Mouse (Mus musculus): Measurements from ENCODE around the gene Pianp. TPM values are rescaled to one million over a fixed set of nuclear protein-coding genes. Genes with fewer than 3 reads are reported as not detected.
"Not testable (repeated sequence)": the region's sequence is repeated elsewhere in the genome, so short reads cannot be mapped to it uniquely, and the experiment has no call there.

The Pianp gene
- polyA plus RNA-seq, 1 experiment from 2014 or later, result 47.8 TPM

DNA sequence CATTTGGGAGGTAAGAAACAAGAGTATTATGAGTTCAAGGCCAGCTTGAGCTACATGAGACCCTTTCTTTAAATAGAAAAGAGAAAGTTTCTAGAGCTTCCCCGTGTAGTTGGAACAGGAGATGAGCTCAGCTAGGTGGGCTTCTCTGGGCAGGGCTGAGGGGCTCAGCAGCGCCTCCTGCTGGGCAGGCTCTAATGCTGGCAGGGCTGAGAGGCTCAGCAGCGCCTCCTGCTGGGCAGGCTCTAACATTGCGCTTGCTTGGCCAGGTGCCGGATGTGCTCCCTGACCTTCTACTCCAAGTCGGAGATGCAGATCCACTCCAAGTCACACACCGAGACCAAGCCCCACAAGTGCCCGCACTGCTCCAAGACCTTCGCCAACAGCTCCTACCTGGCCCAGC lies 34.0 kb downstream of the Pianp start:
- H3K27ac ChIP-seq; H3K9ac ChIP-seq; ATAC-seq (ENCODE audit: low FRiP score); H3K4me3 ChIP-seq (replicated peaks; ENCODE audit: low read length); H3K4me1 ChIP-seq (replicated peaks; ENCODE audit: control insufficient read depth, insufficient read depth, low read length); H3K4me2 ChIP-seq (replicated peaks); H3K27me3 ChIP-seq (ENCODE audit: control insufficient read depth, insufficient read depth, low read length); H3K9me3 ChIP-seq (ENCODE audit: control insufficient read depth, low read length): not testable (repeated sequence)
- WGBS, result 26% methylated on average over 6 of the region's 9 CpGs
- H3K36me3 ChIP-seq (replicated peaks; ENCODE audit: control insufficient read depth, insufficient read depth), result peaks cover 81% of the 10 kb centered on the region
- peak; percentile 36 for DNase-seq (ENCODE audit: low spot score)

DNA sequence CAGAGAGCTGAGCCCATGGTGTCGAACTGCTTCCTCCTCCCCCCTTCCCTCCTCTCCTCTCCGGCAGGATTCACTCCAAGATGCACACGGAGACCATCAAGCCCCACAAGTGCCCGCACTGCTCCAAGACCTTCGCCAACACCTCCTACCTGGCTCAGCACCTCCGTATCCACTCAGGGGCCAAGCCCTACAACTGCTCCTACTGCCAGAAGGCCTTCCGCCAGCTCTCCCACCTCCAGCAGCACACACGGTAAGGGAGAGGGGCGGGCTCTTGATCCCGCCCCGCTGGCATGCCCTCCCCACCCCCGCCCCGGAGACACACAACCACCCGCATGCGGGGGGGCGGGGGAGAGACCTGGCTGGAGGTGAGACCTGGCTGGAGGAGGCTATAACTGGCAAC lies 35.1 kb downstream of the Pianp start:
- no peaks in the 10 kb centered on the region for H3K9me3 ChIP-seq (ENCODE audit: control insufficient read depth, low read length)
- DNase-seq (ENCODE audit: low spot score) (no peak), ATAC-seq (ENCODE audit: low FRiP score) (peak; percentile 43; the same call in 1 of the 2 replicates)
- H3K4me1 ChIP-seq (replicated peaks; ENCODE audit: control insufficient read depth, insufficient read depth, low read length), result no peaks in the 10 kb centered on the region
- no peak overlapping the region for H3K4me2 ChIP-seq (replicated peaks)
- H3K27ac ChIP-seq, result no peak overlapping the region
- H3K9ac ChIP-seq, result no peak overlapping the region
- H3K4me3 ChIP-seq (replicated peaks; ENCODE audit: low read length), result no peak overlapping the region
- 91% methylated on average over 16 of the region's 16 CpGs for WGBS
- H3K27me3 ChIP-seq (ENCODE audit: control insufficient read depth, insufficient read depth, low read length), result no peaks in the 10 kb centered on the region
- H3K36me3 ChIP-seq (replicated peaks; ENCODE audit: control insufficient read depth, insufficient read depth), result peaks cover 80% of the 10 kb centered on the region

DNA sequence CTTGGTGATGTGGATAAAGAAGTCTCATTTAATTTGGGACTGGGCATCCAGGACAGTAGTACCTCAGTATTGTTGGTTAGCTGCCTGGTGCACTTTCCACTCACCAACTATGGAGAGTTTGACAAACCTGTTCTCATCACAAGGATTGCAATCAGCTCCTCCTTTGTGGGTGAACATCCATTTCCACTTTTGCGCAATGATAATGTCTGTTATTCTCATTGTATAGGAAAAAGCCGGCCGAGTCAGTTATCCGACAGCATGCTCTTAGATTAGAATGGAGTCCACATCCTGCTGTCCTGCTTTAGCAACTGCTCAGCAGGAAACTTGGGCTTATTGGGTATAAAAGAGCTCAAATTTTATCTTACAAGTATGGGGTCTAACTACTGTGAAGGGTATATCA lies 42.2 kb downstream of the Pianp start:
- Histone ChIP-seq H3K4me1 (replicated peaks; ENCODE audit: control insufficient read depth, insufficient read depth, low read length) (peaks cover 10% of the 10 kb centered on the region; the same call in 1 of the 2 replicates), H3K36me3 (replicated peaks; ENCODE audit: control insufficient read depth, insufficient read depth) (peaks cover 47% of the 10 kb centered on the region), H3K27me3 (ENCODE audit: control insufficient read depth, insufficient read depth, low read length) (no peaks in the 10 kb centered on the region), H3K27ac (peak overlapping the region; percentile 60; the same call in 1 of the 2 replicates), H3K4me2 (replicated peaks) (peak overlapping the region; percentile 85), H3K9me3 (ENCODE audit: control insufficient read depth, low read length) (no peaks in the 10 kb centered on the region), H3K4me3 (replicated peaks; ENCODE audit: low read length) (no peak overlapping the region), H3K9ac (no peak overlapping the region)
- DNase-seq (ENCODE audit: low spot score) (no peak), ATAC-seq (ENCODE audit: low FRiP score) (no peak)
- WGBS, result 92% methylated on average over 4 of the region's 4 CpGs

DNA sequence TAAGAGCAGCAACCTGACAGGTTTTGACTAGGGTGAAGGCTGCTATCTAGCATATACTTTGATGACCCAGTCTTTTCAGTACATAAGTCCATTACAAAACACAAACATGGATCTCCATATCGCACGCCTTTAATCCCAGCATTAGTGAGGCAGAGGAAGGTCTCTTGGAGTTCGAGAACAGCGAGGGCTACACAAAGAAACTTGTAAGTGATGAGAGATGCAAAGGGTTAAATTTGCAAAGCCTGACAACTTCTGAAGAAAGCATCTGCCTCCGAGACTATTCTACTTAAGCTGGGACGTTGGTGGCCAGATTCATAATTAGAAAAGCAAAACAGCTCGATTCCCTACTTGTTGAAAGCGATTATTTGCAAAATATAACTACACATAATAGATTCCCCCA lies 42.6 kb downstream of the Pianp start:
- Histone ChIP-seq H3K9me3 (ENCODE audit: control insufficient read depth, low read length) (no peaks in the 10 kb centered on the region), H3K27me3 (ENCODE audit: control insufficient read depth, insufficient read depth, low read length) (no peaks in the 10 kb centered on the region), H3K36me3 (replicated peaks; ENCODE audit: control insufficient read depth, insufficient read depth) (peaks cover 47% of the 10 kb centered on the region), H3K4me1 (replicated peaks; ENCODE audit: control insufficient read depth, insufficient read depth, low read length) (peaks cover 10% of the 10 kb centered on the region; the same call in 1 of the 2 replicates), H3K27ac (peak overlapping the region; percentile 60; the same call in 1 of the 2 replicates), H3K9ac (peak overlapping the region; percentile 48), H3K4me2 (replicated peaks) (peak overlapping the region; percentile 85), H3K4me3 (replicated peaks; ENCODE audit: low read length) (peak overlapping the region; percentile 69)
- ATAC-seq (ENCODE audit: low FRiP score) (peak; percentile 40), DNase-seq (ENCODE audit: low spot score) (no peak)
- WGBS, result 6% methylated on average over 8 of the region's 8 CpGs

DNA sequence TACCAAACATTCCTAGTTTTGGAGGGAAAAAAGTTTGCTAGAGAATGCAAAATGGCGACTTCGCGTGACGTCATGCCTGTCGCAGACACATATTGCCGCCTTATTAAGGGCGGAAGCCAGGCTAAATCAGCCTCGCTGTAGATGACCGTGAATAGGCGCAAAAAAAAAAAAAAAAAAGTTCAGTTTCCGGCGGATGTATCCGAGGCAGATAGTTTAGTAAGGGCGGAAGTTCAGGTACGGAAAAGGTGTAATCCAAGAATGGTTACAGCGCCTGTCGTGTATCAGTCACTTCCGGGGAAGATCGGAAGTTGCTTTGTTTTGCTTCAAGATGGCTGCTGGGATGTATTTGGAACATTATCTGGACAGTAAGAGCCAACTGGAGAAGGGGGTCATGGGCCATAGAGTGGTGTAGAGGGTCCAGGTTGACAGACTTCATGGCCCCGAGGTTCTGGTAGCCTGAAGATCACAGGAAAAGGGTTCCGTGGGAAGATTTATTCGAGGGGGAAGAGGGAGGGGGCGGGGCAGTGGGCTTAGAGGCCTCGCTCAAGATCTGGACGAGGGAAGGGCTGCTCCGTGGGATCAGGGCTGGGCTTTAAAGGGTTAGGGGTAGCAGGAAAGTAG lies 43.1 kb downstream of the Pianp start, which contains the start of gene Ing4:
Gene Ing4 (plus strand): TSS at position 228 of the 621 bp plus-strand sequence.
- ATAC-seq (ENCODE audit: low FRiP score), result peak; percentile 96
- WGBS, result under 1% methylated on average over 26 of the region's 26 CpGs
- H3K27ac ChIP-seq, result peak within 1 kb of the TSS; percentile 79

DNA sequence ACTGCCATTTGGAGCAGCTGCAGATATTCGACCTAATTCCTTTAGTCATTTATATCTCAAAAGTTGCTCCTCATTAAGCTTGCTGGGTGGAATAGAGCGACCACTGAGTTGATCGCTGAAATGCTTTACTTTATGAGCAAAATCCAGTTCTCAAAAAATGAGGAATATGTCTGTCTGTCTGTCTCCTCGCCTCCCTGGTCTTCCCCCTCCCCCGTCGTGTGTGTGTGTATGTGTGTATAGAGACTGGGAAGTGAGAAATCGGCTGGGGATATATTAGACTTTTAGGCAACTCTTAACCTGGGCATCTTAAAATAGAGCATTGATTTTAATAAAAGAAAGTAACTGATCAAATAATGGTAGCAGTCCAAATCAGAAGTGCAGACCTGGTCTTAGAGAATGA lies 43.7 kb downstream of the Pianp start:
- Histone ChIP-seq H3K4me3 (replicated peaks; ENCODE audit: low read length) (peak overlapping the region; percentile 69), H3K27ac (peak overlapping the region; percentile 79), H3K9me3 (ENCODE audit: control insufficient read depth, low read length) (no peaks in the 10 kb centered on the region), H3K9ac (peak overlapping the region; percentile 78), H3K4me1 (replicated peaks; ENCODE audit: control insufficient read depth, insufficient read depth, low read length) (peaks cover 10% of the 10 kb centered on the region; the same call in 1 of the 2 replicates), H3K27me3 (ENCODE audit: control insufficient read depth, insufficient read depth, low read length) (no peaks in the 10 kb centered on the region), H3K36me3 (replicated peaks; ENCODE audit: control insufficient read depth, insufficient read depth) (peaks cover 47% of the 10 kb centered on the region), H3K4me2 (replicated peaks) (peak overlapping the region; percentile 85)
- no peak for ATAC-seq (ENCODE audit: low FRiP score)
- DNase-seq (ENCODE audit: low spot score), result no peak
- WGBS, result 20% methylated on average over 7 of the region's 7 CpGs

More for the DNA sequence above, 43.1 kb downstream of the Pianp start, which contains the start of gene Ing4:
- H3K4me1 ChIP-seq (replicated peaks; ENCODE audit: control insufficient read depth, insufficient read depth, low read length), result peaks cover 10% of the 10 kb centered on the region; the same call in 1 of the 2 replicates
- no peaks in the 10 kb centered on the region for H3K27me3 ChIP-seq (ENCODE audit: control insufficient read depth, insufficient read depth, low read length)
- peak within 1 kb of the TSS; percentile 69 for H3K4me3 ChIP-seq (replicated peaks; ENCODE audit: low read length)
- H3K4me2 ChIP-seq (replicated peaks), result peak within 1 kb of the TSS; percentile 85
- H3K9ac ChIP-seq, result peak within 1 kb of the TSS; percentile 78
- DNase-seq (ENCODE audit: low spot score), result peak; percentile 98
- H3K9me3 ChIP-seq (ENCODE audit: control insufficient read depth, low read length), result no peaks in the 10 kb centered on the region
- H3K36me3 ChIP-seq (replicated peaks; ENCODE audit: control insufficient read depth, insufficient read depth), result peaks cover 47% of the 10 kb centered on the region

DNA sequence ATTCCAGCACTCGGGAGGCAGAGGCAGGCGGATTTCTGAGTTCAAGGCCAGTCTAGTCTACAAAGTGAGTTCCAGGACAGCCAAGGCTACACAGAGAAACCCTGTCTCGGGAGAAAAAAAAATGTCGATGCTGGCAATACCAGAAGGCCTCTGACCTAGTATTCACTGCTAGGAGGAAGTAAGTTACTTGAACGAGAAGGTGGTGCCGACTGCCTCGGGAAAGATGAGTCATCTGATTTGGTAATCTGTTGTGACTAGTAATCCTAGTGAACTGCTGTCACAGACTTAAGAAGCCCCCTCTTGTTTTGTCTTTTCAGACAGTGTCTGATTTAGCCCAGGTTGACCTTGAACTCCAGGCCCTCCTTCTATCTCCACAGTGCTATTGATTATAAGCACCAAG lies 44.6 kb downstream of the Pianp start:
- 93% methylated on average over 7 of the region's 7 CpGs for WGBS
- Histone ChIP-seq H3K4me2 (replicated peaks) (peak overlapping the region; percentile 85; the same call in 1 of the 2 replicates), H3K4me1 (replicated peaks; ENCODE audit: control insufficient read depth, insufficient read depth, low read length) (peaks cover 10% of the 10 kb centered on the region; the same call in 1 of the 2 replicates)

DNA sequence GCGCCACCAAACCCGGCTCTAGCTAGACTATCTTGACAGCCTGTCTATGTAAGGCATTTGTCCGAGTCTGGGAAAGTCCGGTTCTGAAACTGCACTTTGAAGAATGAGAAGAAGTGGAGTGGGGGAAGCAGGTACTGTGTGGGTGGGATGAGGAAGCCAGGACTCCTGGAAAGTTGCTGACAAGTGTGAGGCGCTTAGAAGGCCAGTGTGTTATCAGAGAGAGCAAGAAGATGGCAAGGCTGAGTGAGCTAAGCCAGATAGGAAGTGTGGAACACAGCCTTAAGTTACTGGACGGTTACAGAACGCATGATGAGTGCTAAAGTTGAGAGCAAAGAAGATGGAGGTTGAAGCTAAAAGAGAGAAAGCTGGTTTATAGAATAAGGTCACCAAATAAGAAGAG lies 45.6 kb downstream of the Pianp start:
- Histone ChIP-seq H3K4me2 (replicated peaks) (no peak overlapping the region), H3K9ac (no peak overlapping the region), H3K4me3 (replicated peaks; ENCODE audit: low read length) (no peak overlapping the region), H3K27me3 (ENCODE audit: control insufficient read depth, insufficient read depth, low read length) (no peaks in the 10 kb centered on the region), H3K9me3 (ENCODE audit: control insufficient read depth, low read length) (no peaks in the 10 kb centered on the region), H3K36me3 (replicated peaks; ENCODE audit: control insufficient read depth, insufficient read depth) (peaks cover 48% of the 10 kb centered on the region), H3K4me1 (replicated peaks; ENCODE audit: control insufficient read depth, insufficient read depth, low read length) (peaks cover 10% of the 10 kb centered on the region; the same call in 1 of the 2 replicates), H3K27ac (no peak overlapping the region)
- ATAC-seq (ENCODE audit: low FRiP score), result no peak
- DNase-seq (ENCODE audit: low spot score), result no peak
- 94% methylated on average over 7 of the region's 7 CpGs for WGBS

More for the DNA sequence above, 44.6 kb downstream of the Pianp start:
- H3K4me3 ChIP-seq (replicated peaks; ENCODE audit: low read length), result 0 out of 2 replicates have a peak overlapping the region, but pooled peaks have one; percentile 69
- ATAC-seq (ENCODE audit: low FRiP score), result no peak
- H3K27ac ChIP-seq, result no peak overlapping the region
- H3K36me3 ChIP-seq (replicated peaks; ENCODE audit: control insufficient read depth, insufficient read depth), result peaks cover 47% of the 10 kb centered on the region
- H3K9ac ChIP-seq, result no peak overlapping the region
- H3K9me3 ChIP-seq (ENCODE audit: control insufficient read depth, low read length), result no peaks in the 10 kb centered on the region
- no peak for DNase-seq (ENCODE audit: low spot score)
- no peaks in the 10 kb centered on the region for H3K27me3 ChIP-seq (ENCODE audit: control insufficient read depth, insufficient read depth, low read length)

DNA sequence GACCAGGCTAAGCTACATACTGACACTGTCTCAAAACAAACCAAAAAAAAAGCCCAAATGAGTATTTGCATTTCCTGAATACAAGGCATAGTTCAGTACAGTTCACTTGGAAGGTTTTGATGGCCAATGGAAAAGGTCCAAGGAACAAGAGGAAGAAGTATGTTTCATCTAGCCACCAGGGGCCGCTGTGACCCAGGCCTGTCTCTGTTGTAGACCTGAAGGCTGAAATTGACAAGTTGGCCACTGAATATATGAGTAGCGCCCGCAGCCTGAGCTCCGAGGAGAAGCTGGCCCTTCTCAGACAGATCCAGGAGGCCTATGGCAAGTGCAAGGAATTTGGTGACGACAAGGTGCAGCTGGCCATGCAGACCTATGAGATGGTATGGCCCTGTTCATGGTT lies 50.2 kb downstream of the Pianp start:
- no peak overlapping the region for H3K4me3 ChIP-seq (replicated peaks; ENCODE audit: low read length)
- peak; percentile 84 for DNase-seq (ENCODE audit: low spot score)
- H3K27ac ChIP-seq, result no peak overlapping the region
- H3K36me3 ChIP-seq (replicated peaks; ENCODE audit: control insufficient read depth, insufficient read depth), result peaks cover 81% of the 10 kb centered on the region
- no peaks in the 10 kb centered on the region for H3K4me1 ChIP-seq (replicated peaks; ENCODE audit: control insufficient read depth, insufficient read depth, low read length)
- peak; percentile 40 for ATAC-seq (ENCODE audit: low FRiP score)
- H3K4me2 ChIP-seq (replicated peaks), result no peak overlapping the region
- no peak overlapping the region for H3K9ac ChIP-seq
- no peaks in the 10 kb centered on the region for H3K9me3 ChIP-seq (ENCODE audit: control insufficient read depth, low read length)
- H3K27me3 ChIP-seq (ENCODE audit: control insufficient read depth, insufficient read depth, low read length), result no peaks in the 10 kb centered on the region
- 35% methylated on average over 5 of the region's 5 CpGs for WGBS

All from hindbrain, embryonic 14.5 days (tissue).